Mouse (Mus musculus) stomach, embryonic 16.5 days (tissue): ENCODE results near the gene Pcca. TPM values are rescaled to one million over a fixed set of nuclear protein-coding genes. Genes with fewer than 3 reads are reported as not detected.

Experiments
- ATAC-seq: fragments of 200-750 bp; cut with Nextera tagmentation; 2 replicates; pipeline ENCODE4 v1.8.0; 2017; ENCODE audit warnings: moderate number of reproducible peaks, moderate TSS enrichment; ENCODE audit not compliant: insufficient read depth, low FRiP score
- H3K27ac ChIP-seq: fragments of 300-500 bp; sonication (generic); 2 replicates; pipeline ENCODE4 v1.5.1; 2014; ENCODE audit warnings: low read length
- H3K27me3 ChIP-seq: fragments of 300-500 bp; sonication (generic); 2 replicates; pipeline ENCODE4 v1.6.1; 2014; ENCODE audit warnings: low read length, control low read depth, mixed read lengths; ENCODE audit not compliant: control insufficient read depth, insufficient read depth
- H3K36me3 ChIP-seq: fragments of 300-500 bp; sonication (generic); 2 replicates; pipeline ENCODE4 v1.6.1; 2014; ENCODE audit warnings: low read length; ENCODE audit not compliant: control insufficient read depth, insufficient read depth
- H3K4me1 ChIP-seq: fragments of 300-500 bp; sonication (generic); 2 replicates; pipeline ENCODE4 v1.6.1; 2014; ENCODE audit warnings: low read length, control low read depth, mixed read lengths; ENCODE audit not compliant: control insufficient read depth, insufficient read depth
- H3K4me2 ChIP-seq: fragments of 300-500 bp; sonication (generic); 2 replicates; pipeline ENCODE4 v1.6.1; 2014; ENCODE audit warnings: low read depth, low read length, mixed read lengths
- H3K4me3 ChIP-seq: fragments of 300-500 bp; sonication (generic); replicated peaks from 2 replicates; pipeline ENCODE4 v1.5.1; 2014; ENCODE audit warnings: mild to moderate bottlenecking, low read length
- H3K9ac ChIP-seq: fragments of 300-500 bp; sonication (generic); 2 replicates; pipeline ENCODE4 v1.6.1; 2014; ENCODE audit warnings: low read length
- H3K9me3 ChIP-seq: fragments of 300-500 bp; sonication (generic); replicated peaks from 2 replicates; pipeline ENCODE4 v1.6.1; 2016; ENCODE audit warnings: low read length, control low read depth; ENCODE audit not compliant: control insufficient read depth
- WGBS: fragments of 180-500 bp; shearing (Covaris S2); extraction: QIAGEN DNeasy Blood & Tissue Kit; methylation state at CpG from one replicate; pipeline ENCODE4 v1.1.7; 2014; 5-methylcytosine and 5-hydroxymethylcytosine counted together
- polyA plus RNA-seq: library from polyadenylated mRNA; unstranded; fragments of >200 nt; fragmentation: Nextera tagmentation; extraction: Ambion mirVana; gene quantifications from 2 replicates; pipeline ENCODE4 v1.2.1, GENCODE M21; 2015

The Pcca gene
- polyA plus RNA-seq, result 19.7 and 21.1 TPM in 2 replicates

DNA sequence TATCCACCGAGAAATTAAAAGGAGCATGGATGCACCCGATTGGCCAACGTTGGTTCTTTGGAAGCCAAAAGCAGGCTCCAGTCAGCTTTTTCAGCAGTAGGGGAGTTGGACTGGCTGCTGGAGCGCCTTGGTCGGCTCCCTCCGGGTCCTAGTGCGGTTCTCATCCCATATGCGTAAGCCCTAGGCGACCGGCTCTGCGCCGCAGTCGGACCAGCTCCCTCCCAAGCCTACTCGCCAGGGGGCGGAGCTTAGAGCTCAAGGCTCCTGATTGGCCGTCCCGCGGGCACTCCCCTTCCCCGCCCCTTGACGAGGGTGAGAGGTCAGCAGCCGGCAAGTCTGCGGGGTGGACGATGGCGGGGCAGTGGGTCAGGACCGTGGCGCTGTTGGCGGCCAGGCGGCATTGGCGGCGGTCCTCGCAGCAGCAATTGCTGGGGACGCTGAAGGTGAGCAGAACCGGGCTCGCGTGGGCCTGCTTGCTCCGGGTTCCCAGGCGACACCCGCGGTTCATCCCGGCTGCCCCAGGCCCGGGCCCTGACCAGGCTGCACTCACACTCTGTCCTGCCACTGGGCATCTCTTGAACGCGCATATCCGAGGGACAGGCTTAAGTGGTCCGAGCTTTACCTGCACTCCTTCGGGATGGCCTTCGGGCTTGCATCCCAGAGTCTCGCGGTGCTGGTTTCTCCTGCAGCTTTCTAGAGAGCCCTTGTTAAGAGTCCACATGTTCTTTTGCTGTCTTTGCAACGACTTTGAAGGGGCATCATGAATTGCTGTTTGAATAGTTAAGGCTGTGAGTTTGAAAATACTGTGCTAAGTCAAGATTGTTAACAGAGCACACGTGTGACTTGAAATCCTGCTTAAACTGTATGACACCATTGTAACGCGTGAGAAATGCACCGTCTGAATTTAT, at the start of gene Pcca:
Gene Pcca, plus strand, starts transcription at position 308 of the 908 bp plus-strand sequence.
- H3K27me3 ChIP-seq, result no peaks in the 10 kb centered on the region
- no peaks in the 10 kb centered on the region for H3K36me3 ChIP-seq
- H3K4me1 ChIP-seq, result 0 out of 2 replicates have a peak, but pooled peaks cover 5% of the 10 kb centered on the region
- H3K27ac ChIP-seq, result peak within 1 kb of the TSS; percentile 46; the same call in 1 of the 2 replicates
- WGBS, result 2% methylated on average over 54 of the region's 54 CpGs
- peak within 1 kb of the TSS; percentile 71 for H3K9ac ChIP-seq
- peak within 1 kb of the TSS; percentile 72 for H3K4me3 ChIP-seq
- no peaks in the 10 kb centered on the region for H3K9me3 ChIP-seq
- ATAC-seq, result peak; percentile 98
- H3K4me2 ChIP-seq, result peak within 1 kb of the TSS; percentile 80

DNA sequence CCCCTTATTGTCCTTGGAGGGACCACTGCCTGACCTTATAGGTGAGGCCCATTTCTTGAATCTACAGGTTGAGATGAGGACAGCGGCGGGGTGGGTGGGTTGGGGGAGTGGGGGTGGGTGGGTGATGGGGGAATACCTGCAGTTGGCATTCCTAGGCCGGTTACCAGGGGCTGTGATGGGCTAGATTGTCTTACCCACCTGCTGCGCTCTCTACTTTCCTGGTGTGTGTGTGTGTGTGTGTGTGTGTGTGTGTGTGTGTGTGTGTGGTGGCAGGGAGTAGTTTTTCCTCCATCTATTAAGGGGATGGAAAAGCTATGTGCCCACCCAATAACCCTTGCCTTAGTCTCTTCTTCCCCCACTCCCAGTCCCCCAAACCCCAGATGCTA, 49.7 kb upstream of the Pcca start:
- no peak overlapping the region for H3K27ac ChIP-seq
- no peaks in the 10 kb centered on the region for H3K4me1 ChIP-seq
- no peak overlapping the region for H3K9ac ChIP-seq
- no peaks in the 10 kb centered on the region for H3K9me3 ChIP-seq
- H3K36me3 ChIP-seq, result no peaks in the 10 kb centered on the region
- no peak for ATAC-seq
- H3K4me3 ChIP-seq, result no peak overlapping the region
- peaks cover 75% of the 10 kb centered on the region for H3K27me3 ChIP-seq
- no peak overlapping the region for H3K4me2 ChIP-seq
- 3% methylated on average over 4 of the region's 4 CpGs for WGBS

- H3K9me3 ChIP-seq, result no peaks in the 10 kb centered on the region
- H3K36me3 ChIP-seq, result no peaks in the 10 kb centered on the region
- H3K4me1 ChIP-seq, result no peaks in the 10 kb centered on the region
- no peak for ATAC-seq
- peaks cover 76% of the 10 kb centered on the region for H3K27me3 ChIP-seq
- no peak overlapping the region for H3K4me3 ChIP-seq
- no peak overlapping the region for H3K4me2 ChIP-seq
- H3K27ac ChIP-seq, result no peak overlapping the region
- no peak overlapping the region for H3K9ac ChIP-seq
- under 1% methylated on average over 23 of the region's 24 CpGs for WGBS
These were observed 49.1 kb upstream of the Pcca start for GRCm38 (mm10) chr14:122484844-122485551.

DNA sequence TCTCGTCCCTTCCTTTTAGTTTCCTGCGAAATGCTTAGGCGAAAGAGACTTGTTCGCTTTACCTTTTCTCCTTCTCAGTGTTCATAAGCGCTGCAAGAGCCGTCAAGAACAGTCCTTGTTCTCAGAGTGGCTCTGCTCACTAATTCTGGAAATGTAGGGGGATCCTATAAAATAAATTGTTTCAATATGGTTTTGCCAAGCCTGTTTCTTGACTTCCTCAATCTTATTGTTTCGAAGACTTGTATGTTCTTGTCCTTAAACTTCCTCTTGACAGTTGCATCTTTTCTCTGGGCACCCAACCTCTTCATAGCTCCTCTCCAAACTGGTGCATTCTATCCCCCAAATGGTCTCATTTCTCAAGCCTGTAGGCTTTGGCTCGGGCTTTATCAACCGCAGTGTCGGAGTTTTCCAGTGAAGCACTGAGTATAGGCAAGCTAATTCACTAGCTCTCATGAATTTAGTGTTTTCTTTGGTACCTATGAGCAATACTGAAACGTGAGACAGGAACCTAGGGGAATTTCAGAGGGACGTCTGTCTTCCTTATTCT, 48.4 kb upstream of the Pcca start:
- H3K36me3 ChIP-seq, result no peaks in the 10 kb centered on the region
- H3K27me3 ChIP-seq, result peaks cover 74% of the 10 kb centered on the region
- no peak overlapping the region for H3K4me3 ChIP-seq
- ATAC-seq, result no peak
- H3K4me1 ChIP-seq, result no peaks in the 10 kb centered on the region
- no peak overlapping the region for H3K27ac ChIP-seq
- no peak overlapping the region for H3K9ac ChIP-seq
- H3K4me2 ChIP-seq, result no peak overlapping the region
- 4% methylated on average over 12 of the region's 12 CpGs for WGBS
- H3K9me3 ChIP-seq, result no peaks in the 10 kb centered on the region

DNA sequence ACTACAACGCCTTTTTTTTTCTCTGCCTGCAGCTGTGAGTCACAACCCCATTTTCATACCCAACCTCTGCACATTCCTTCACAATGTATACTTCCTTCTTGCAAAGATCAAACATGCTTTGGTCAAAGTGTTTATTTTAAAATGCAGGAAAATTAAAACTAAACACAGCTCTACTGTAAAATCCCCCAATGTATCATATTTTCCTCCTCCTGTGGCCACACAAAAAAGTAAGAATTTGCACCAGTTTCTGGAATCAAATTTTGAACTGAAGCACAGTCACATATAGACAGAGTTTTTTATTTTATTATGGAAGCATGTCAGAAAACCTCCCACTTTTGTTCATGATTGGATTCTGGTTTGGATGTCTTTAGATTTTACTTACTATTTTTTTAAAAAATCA, 47.5 kb upstream of the Pcca start:
- H3K4me1 ChIP-seq, result no peaks in the 10 kb centered on the region
- 0% methylated on average over 1 of the region's 1 CpGs for WGBS
- H3K4me3 ChIP-seq, result no peak overlapping the region
- H3K4me2 ChIP-seq, result no peak overlapping the region
- H3K9me3 ChIP-seq, result no peaks in the 10 kb centered on the region
- H3K36me3 ChIP-seq, result no peaks in the 10 kb centered on the region
- ATAC-seq, result no peak
- H3K27ac ChIP-seq, result no peak overlapping the region
- H3K27me3 ChIP-seq, result peaks cover 74% of the 10 kb centered on the region
- no peak overlapping the region for H3K9ac ChIP-seq

- H3K27ac ChIP-seq, result no peak overlapping the region
- H3K9ac ChIP-seq, result no peak overlapping the region
- H3K36me3 ChIP-seq, result no peaks in the 10 kb centered on the region
- H3K4me2 ChIP-seq, result no peak overlapping the region
- no peak for ATAC-seq
- WGBS, result 9% methylated on average over 5 of the region's 5 CpGs
- peaks cover 69% of the 10 kb centered on the region for H3K27me3 ChIP-seq
- H3K4me3 ChIP-seq, result no peak overlapping the region
- no peaks in the 10 kb centered on the region for H3K9me3 ChIP-seq
- no peaks in the 10 kb centered on the region for H3K4me1 ChIP-seq
These were observed 46.8 kb upstream of the Pcca start for GRCm38 (mm10) chr14:122487366-122487765.

GRCm38 (mm10) chr14:122489041-122489440, 45.1 kb upstream of the Pcca start:
- Histone ChIP-seq H3K4me2 (no peak overlapping the region), H3K4me3 (no peak overlapping the region), H3K27me3 (peaks cover 56% of the 10 kb centered on the region), H3K27ac (no peak overlapping the region), H3K4me1 (no peaks in the 10 kb centered on the region), H3K9ac (no peak overlapping the region), H3K9me3 (peaks cover 4% of the 10 kb centered on the region), H3K36me3 (no peaks in the 10 kb centered on the region)
- WGBS, result 2% methylated on average over 5 of the region's 5 CpGs
- no peak for ATAC-seq

DNA sequence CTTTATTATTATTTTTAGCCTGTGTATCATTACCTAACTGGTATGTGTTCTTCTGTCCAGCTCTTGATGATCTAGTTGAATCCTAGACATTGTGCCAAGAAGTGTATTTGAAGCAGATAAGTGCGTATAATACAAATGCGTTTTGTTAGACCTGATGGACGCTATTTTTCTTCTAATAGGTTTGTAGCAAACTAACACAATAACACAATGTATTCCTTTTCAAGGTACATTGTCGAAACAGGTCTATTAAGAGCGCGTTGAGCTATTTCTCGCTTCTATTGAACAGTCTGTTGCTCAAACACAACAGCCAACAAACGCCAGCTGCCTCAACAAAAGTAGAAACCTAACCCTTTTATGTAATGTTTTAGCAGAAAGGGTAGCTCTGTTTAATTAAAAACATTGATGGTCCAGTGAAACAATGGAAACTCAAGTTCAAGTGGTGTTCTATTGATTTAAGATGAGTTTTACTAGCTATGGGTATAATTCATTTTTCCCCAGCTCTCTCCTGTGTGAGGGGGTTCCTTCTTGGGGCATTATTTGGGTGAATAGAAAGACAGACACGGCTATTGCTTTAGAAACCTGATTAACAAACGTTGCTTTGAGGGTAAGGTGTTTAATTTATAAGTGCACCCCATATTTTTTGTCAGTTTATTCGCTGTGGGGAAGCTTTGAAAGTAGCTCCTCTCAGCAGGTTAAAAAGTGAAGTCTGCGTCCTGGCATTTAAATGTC, 44.3 kb upstream of the Pcca start:
- no peak for ATAC-seq
- no peaks in the 10 kb centered on the region for H3K36me3 ChIP-seq
- no peak overlapping the region for H3K4me2 ChIP-seq
- no peak overlapping the region for H3K4me3 ChIP-seq
- no peak overlapping the region for H3K27ac ChIP-seq
- WGBS, result 7% methylated on average over 12 of the region's 12 CpGs
- H3K9me3 ChIP-seq, result peaks cover 4% of the 10 kb centered on the region
- no peak overlapping the region for H3K9ac ChIP-seq
- no peaks in the 10 kb centered on the region for H3K4me1 ChIP-seq
- peaks cover 48% of the 10 kb centered on the region for H3K27me3 ChIP-seq
